In genomic region chr6:89404964-89405363, GRCm38 (mm10) we compare ENCODE assay signal across 23 mouse cellular contexts.
"Had no signal": no experiment of that assay in that cellular context is flagged by ENCODE, and none has a peak within 500 bp of the region (broad histone marks: within the 10 kb centered on the region; RNA-seq: fewer than 3 reads in every experiment).

No protein-coding gene starts in this region.

- H3K9me3 ChIP-seq: limb, embryonic 10.5 days; limb, embryonic 13.5 days; liver, embryonic 12.5 days; liver, embryonic 15.5 days; lung, embryonic 15.5 days; megakaryocyte, embryonic 14.5 days; midbrain, embryonic 10.5 days; midbrain, embryonic 13.5 days; neural tube, embryonic 13.5 days had no signal

- DNase-seq: kidney, adult 18-20 months; kidney, adult 9 months; kidney, postnatal 25 days; layer of hippocampus, adult 9-11 months; liver; lung, adult 18-20 months; lung, postnatal 10 days; lung, postnatal 36 days; thymus, adult 18-20 months; thymus, postnatal 36 days had no signal

- H3K9ac ChIP-seq: limb, embryonic 13.5 days; liver, embryonic 12.5 days; liver, embryonic 15.5 days; lung, embryonic 15.5 days; midbrain, embryonic 13.5 days; neural tube, embryonic 13.5 days had no signal

- H3K4me3 ChIP-seq: layer of hippocampus, adult 2 months; limb, embryonic 10.5 days; limb, embryonic 13.5 days; liver, embryonic 12.5 days; liver, embryonic 15.5 days; lung, embryonic 15.5 days; megakaryocyte, embryonic 14.5 days; midbrain, embryonic 10.5 days; midbrain, embryonic 13.5 days; myocyte; neural tube, embryonic 13.5 days had no signal

- H3K27me3 ChIP-seq: limb, embryonic 13.5 days; liver, embryonic 12.5 days; liver, embryonic 15.5 days; lung, embryonic 15.5 days; midbrain, embryonic 13.5 days; neural tube, embryonic 13.5 days had no signal

- H3K27ac ChIP-seq: kidney, postnatal 0 days; layer of hippocampus, adult 2 months; limb, embryonic 10.5 days; limb, embryonic 13.5 days; liver, embryonic 12.5 days; liver, embryonic 15.5 days; lung, embryonic 15.5 days; midbrain, embryonic 10.5 days; midbrain, embryonic 13.5 days; neural tube, embryonic 13.5 days had no signal

- H3K4me1 ChIP-seq: limb, embryonic 10.5 days; liver, embryonic 12.5 days; liver, embryonic 15.5 days had no signal

- ATAC-seq: liver, embryonic 12.5 days; midbrain, embryonic 13.5 days; midbrain, embryonic 16.5 days had no signal

- H3K36me3 ChIP-seq: limb, embryonic 10.5 days; limb, embryonic 13.5 days; liver, embryonic 12.5 days; liver, embryonic 15.5 days; lung, embryonic 15.5 days; midbrain, embryonic 10.5 days; midbrain, embryonic 13.5 days; neural tube, embryonic 13.5 days had no signal

- H3K4me2 ChIP-seq: limb, embryonic 13.5 days; liver, embryonic 12.5 days; liver, embryonic 15.5 days; lung, embryonic 15.5 days; midbrain, embryonic 13.5 days; neural tube, embryonic 13.5 days had no signal
